Mouse (Mus musculus) gastrocnemius, adult 18-20 months (tissue): Measurements from ENCODE around the gene Krt12. TPM values are rescaled to one million over a fixed set of nuclear protein-coding genes. Genes with fewer than 3 reads are reported as not detected.
A peak's percentile ranks its signal among the peaks of the same experiment; 100 is the strongest.

Source experiments
- DNase-seq: peaks from one replicate; pipeline ENCODE4 v3.0.0; 2021; ENCODE audit warnings: low spot score
- long read RNA-seq, 2 experiments: library from polyadenylated mRNA; stranded (forward); transcript quantifications; one replicate each; pipeline ENCODE4 v2.0.0; 2021
- total RNA-seq, 2 experiments: library from RNA; stranded (reverse); gene quantifications; 2 replicates each; pipeline ENCODE4 v1.2.3; 2021

Krt12 gene
- not detected for total RNA-seq
- long read RNA-seq, experiment 1, result 0 reads
- long read RNA-seq, experiment 2, result 0 reads

DNA sequence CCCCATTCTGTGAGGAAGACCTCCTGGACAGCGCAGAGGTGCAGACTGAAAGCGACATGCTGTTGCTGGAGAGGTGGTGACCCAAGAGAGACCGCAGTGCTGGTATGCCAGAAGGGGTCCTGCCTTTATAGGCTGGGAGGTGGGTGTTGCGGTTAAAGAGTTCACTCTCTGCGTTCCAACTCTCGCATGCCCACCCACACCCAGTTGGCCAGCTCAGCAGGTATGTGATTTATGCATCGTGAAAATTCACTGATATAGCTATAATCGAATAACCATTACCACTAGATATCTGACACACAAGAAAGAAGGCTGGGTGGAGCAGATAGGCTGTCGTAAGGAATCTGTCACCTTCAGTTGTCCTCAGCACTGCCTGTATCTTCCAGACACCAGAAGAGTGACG lies at the start of gene Krt12:
Krt12 (minus strand) TSS at position 101 of the 400 bp plus-strand sequence.
- DNase-seq, result no peak

DNA sequence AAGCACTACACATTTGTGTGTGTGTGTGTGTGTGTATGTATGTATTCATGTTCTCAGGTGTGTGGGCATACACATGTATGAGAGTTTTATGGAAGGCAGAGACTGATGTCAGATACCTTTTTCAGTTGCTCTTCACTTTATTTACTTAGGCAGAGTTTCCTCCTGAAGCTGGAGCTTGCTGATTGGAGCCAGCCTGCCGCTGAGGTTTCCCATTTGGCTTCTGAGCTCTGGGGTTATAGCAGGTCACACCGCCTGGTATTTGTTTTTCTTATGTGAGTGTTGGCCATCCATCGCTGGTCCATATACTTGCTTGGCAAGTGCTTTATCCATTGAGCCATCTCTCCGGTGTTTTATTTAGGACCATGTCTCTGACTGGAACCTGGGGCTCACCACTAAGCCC lies 47.2 kb upstream of the Krt12 start:
- DNase-seq, result no peak

DNA sequence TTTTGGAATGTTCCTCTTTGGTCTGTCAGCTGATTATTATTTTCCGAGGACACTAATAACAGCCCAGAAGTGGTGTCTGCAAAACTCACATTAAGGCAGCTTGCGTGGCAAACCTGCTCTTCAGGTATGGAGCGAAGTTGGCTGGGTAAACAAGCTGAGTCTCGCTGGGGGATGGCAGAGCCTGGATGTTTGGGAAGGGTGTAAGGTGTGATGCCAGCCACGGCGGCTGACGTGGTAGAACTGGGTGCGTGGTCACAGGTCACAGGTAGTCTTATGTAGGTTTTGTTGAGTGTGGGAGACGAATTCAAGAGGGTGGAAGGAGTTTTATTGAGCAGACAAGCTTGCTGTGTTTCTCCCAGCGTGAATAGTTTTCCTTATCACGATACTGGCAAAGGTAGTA lies 46.5 kb upstream of the Krt12 start:
- no peak for DNase-seq

- DNase-seq, result no peak
These were observed 44.3 kb upstream of the Krt12 start for GRCm38 (mm10) chr11:99466316-99466715.

GRCm38 (mm10) chr11:99464836-99465235 lies 42.8 kb upstream of the Krt12 start:
- DNase-seq, result peak; percentile 57

GRCm38 (mm10) chr11:99463155-99463554 lies 41.1 kb upstream of the Krt12 start:
- peak; percentile 21 for DNase-seq

DNA sequence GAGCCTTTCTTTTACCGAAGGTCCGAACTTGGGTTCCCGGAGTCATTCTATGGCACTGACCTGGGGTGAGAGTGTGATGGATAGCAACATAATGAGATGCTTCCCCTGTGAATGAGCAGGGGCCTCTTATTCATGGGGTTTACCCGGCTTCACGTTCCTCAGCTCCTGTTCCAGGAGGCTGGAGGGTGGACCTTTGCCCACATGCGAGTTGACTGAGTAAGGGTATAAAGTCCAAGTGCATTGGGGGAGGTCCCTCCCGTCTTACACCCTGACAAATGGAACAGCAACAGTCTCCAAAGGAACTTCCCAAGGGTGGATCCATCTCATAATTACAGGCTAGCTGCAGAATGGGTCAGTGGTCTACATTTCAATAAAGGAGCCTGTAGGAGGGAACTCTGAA lies 39.7 kb upstream of the Krt12 start:
- DNase-seq, result no peak

DNA sequence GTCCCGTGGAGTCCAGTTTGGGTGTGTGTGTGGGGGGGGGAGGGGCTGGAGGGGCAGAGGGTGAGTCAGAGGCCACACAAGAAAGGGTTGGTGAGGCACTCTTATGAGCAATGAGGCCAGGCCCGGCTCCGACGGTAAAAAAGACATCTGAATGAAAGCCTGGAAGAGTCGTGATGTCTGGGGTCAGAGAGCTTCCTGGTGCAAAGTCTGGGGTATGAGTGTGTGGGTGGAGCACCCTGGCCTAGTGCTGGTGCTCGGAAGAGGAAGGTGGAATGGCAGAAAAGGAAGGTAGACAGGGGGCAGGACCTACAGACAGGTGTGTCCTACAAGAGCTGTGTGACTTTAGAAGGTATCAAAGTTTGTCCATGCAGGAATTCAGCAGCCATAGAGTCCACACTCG lies 36.8 kb upstream of the Krt12 start:
- no peak for DNase-seq

GRCm38 (mm10) chr11:99454759-99455158 lies 32.7 kb upstream of the Krt12 start:
- DNase-seq, result no peak

DNA sequence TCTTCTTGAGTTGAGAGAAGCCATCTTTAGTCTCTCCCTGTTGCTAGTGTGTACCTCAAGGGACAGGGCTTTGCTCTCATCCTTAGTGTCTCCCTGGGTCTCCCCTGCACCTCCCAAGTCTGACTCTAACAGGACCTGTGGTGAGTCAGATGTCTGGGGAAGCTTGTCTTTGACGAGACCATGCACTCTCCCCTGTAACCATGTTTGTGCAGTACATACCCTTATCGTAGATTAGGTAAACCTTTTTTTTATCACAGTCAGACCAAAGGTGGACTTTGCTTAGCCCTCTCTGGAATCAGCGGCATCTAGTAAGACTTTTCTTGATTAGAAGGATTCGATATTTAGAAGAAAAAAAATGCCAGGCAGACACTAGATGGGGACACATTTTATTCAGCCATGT lies 32.0 kb upstream of the Krt12 start:
- DNase-seq, result no peak

GRCm38 (mm10) chr11:99448769-99449168 lies 26.7 kb upstream of the Krt12 start:
- no peak for DNase-seq

DNA sequence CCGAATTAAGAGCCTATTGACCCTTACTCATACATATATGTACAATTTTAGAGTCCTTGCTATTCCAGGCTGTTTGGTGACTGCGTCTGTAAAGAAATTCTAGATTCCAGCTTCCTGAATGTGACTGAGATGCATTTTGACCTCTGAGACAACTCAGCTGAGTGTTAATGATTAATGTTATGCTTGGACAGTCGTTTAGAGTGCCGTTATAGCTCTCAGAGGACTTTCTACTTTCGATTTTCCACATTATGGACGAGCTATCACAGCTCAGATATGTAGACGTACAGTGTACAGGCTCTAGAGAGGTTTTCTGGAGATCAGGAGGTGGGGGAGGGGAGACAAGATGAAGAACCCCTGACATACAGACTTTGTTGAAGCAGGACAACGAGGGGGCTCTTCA lies 19.2 kb upstream of the Krt12 start:
- DNase-seq, result no peak

DNA sequence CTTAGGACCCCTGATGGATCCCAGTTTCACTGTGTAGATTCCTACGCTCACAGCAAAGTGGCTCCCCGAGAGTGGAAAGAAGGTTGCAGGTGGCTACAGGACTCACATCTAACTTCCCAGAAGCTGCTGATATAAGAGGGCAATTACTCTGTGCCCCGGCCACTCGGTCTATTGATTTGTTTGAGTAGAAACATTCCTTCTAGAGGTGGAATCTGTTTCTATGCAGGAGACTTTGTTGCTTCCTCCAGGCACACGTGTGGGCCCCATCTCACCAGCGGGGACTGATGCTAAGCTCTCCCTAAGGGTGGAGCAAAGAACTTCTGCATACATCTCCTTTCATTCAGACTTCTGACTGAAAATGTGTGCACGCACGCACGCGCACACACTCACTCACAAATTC lies 17.4 kb upstream of the Krt12 start:
- DNase-seq, result no peak

DNA sequence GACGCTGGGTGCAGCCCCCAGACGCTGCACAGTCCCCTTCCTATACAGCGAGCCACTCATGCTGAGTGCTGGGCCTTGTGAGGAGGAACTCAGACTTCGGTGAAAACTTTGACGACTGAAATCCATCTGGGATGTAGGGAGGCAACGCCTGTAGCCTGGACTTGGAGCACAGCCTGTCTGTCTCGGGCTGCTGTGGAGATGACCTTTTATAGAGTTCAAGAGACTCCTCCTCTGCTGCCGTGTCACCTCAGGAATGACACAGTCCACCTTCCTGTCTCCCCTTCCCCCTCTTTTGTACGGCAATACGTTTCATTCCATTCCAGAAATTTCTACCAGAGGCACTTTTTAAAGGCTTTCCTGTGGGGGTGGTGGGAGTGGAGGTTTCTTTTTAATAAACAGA lies 15.9 kb upstream of the Krt12 start, which contains the start of gene Krt20:
Krt20 (minus strand) TSS at position 179 of the 400 bp plus-strand sequence.
- no peak for DNase-seq

DNA sequence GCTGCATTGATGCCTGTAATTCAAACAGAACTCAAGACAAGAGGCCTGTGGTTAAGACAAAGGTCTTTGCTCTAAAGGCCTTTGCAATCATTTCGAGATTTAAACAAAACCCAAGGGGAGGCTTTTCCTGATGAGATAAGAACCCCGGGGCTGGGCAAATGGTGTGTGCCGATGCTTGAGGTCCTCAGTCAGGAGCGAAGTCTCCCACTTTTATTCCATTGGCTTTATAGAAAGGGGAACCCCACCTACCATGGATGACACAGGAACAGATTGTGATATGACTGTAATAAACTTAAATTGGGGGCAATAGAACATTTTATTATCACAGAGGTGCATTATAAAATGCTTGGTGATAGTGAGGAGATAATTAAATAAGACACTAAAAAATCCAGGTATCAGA lies 14.6 kb upstream of the Krt12 start:
- DNase-seq, result no peak

DNA sequence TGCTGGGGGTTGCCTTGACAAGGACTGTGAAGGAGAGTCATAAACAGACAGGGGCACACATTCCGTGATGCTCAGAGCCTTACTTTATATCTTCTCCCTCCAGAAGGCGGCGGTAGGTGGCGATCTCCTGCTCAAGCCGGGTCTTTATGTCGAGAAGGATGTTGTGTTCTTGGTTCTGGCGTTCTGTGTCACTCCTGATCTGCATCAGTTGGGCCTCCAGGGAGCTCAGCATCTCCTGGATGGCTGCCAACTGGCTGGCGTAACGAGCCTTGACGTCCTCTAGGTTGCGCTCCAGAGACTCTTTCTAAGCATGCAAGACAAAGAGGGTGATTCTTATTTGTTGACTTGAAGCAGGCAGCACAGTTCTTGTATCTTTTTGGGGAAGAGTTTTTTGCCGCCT lies 8.6 kb upstream of the Krt12 start:
- no peak for DNase-seq

DNA sequence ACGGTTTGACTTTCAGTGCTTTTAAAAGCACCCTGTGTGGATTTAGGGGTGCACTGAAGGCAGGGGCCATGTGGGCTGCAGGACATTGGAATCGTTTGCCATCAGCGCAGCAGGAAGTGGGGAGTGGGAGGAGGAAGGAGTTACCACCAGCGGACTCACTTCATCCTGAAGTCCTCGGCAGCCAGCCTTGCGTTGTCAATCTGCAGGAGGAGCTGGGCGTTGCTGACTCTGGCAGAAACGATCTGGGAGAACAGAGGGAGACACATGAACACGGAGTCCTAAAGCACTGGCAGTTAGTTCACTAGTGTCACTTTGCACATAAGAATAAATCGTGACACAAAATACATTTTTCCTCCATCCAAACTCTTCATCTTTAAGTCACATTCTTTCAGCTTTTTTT lies 1.5 kb downstream of the Krt12 start:
- no peak for DNase-seq

GRCm38 (mm10) chr11:99417819-99418218 lies 4.2 kb downstream of the Krt12 start:
- no peak for DNase-seq

DNA sequence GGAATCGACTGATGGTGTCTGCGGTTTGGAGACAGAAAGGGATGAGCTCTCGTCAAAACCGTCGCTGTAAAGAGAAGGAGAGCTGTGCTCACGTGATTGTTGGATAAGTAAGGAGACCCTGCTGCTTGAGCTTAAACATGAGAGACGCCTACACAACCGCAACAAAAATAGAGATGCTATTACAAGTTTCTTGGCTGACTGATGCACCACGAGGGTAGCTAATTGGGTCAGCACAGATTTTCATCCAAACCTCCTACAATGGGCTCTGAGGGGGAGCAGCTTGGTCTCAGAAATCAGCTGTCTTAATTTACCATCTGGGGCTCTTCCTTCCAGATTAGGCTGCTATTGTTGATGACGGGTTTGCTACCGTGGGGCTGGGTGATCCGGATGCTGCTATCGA lies 5.2 kb downstream of the Krt12 start:
- no peak for DNase-seq

GRCm38 (mm10) chr11:99414463-99415147 lies 7.5 kb downstream of the Krt12 start:
- DNase-seq, result no peak

DNA sequence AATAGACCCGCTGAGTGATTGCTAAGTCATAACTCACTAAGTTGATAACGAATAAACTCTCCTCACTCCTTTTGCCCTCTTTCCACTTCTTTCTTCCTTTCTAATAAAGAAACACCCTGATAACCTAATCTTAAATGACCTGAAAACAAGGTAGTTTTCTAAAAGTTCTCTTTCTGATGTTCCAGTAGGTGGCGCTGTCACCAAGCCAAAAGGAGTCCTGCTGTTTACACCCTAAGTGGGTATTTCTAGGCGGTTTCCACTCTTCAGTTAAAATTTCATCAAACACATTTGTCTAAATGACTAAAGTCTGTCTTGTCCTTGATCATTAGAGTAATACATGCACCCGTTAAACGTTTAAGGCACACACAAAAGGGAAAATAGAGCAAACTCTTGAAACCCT lies 8.8 kb downstream of the Krt12 start:
- no peak for DNase-seq

GRCm38 (mm10) chr11:99406186-99406585 lies 15.9 kb downstream of the Krt12 start:
- no peak for DNase-seq

- DNase-seq, result no peak
These were observed 22.0 kb downstream of the Krt12 start for GRCm38 (mm10) chr11:99399956-99400549.
